Mouse (Mus musculus) gastrocnemius, adult 8-10 months (tissue): ENCODE data around the gene Med23. TPM values are rescaled to one million over a fixed set of nuclear protein-coding genes. Genes with fewer than 3 reads are reported as not detected.

ENCODE experiments used
- DNase-seq, 2 experiments: peaks; one replicate each; pipeline ENCODE4 v3.0.0; 2022; ENCODE audit warnings: low spot score in 2 of 2
- microRNA-seq: library from miRNA; unstranded; fragments of <30 nt; microRNA quantifications from one replicate; pipeline ENCODE4 v1.2.0, GENCODE M21; 2022
- total RNA-seq, 4 experiments: library from RNA; stranded (reverse); gene quantifications; 2 replicates each; pipeline ENCODE4 v1.2.4; 2022

Gene Med23
- total RNA-seq, 4 experiments from 2014 or later, result 6.2 to 7.8 (median 7.4) TPM

DNA sequence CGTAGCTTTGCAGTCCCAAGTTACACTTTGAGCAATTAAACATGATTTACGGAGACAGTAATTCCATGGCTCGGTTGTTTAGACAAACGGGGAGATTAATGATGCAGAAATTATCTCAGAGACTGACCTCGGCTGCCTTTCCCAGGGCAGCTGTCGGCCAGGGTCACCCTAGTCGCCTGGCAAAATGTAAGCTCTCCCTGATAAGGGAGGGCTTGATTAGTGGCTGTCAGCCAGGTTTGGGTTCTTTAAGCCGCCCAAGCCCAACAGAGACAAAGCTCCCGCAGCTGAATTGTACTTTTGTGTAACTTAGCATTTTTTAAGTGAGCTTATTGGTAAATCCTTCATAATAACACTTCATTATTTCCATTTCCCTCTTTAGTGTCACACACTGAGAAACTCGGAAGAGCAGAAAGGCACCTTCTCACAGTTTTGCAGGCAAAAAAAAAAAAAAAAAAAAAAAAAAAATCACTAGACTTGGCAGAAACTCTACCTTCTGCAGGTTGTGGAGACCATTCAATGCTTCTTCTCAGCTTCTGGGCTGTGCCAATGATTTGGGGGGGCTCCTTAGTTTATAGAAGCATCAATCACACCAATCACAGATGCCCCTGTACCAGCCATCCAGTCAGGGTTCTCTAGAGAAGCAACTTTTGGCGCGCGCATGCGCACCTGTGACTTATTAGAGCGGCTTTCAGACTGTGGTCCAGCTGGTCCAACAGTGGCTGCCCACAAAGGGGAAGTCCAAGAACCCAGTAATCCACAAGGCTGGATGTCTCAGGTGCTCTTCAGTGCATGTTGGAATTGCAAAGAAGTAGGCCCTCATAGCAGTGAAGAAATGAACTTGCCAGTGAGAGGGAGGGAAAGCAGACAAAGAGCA is 89.5 kb downstream of the Med23 start:
- DNase-seq, result no peak

DNA sequence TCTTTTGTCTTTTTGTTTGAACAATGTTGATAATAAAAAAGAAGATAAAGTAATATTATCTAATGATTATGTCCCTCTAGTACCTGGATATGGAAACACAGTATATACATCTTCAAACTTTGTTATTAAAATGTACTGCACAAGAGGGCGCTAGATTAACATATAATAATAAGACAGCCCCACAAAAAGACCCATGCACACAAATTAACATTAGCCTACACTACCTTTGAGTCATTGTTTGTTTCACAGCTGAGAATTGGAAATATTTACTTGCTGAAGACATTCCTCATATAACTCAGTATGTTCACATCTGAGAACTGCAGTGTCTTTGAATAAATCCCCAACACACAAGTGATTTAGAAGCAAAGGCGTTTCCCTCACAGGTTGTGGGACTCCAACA is 91.3 kb downstream of the Med23 start:
- no peak for DNase-seq

DNA sequence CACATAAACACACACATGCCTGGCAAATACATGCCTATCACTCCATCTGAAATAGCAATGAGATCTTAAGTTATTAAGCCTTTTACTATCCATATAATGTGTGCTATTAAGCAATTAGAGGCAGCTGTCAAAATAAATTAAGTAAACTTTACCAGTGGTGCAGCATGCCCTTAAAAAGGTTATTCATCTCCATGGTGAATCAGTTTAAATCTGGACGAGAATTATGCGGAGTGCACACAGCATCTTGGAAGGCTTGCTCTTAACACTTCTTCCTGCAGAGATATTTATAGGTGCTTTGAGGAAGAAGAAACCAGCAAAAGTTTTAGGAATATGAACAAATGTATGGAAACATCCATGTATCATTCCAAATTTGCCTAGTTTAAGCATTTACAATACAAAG is 92.1 kb downstream of the Med23 start:
- DNase-seq, result no peak

Small RNA genes within 50 kb of the gene (microRNA-seq; reads per million reads assigned to microRNA genes)
- not detected for gene Mir6905

Other genes starting within 250 kb of the Med23 start
- gene Enpp1, start 157.8 kb upstream of the Med23 start, total RNA-seq, result 1 to 10 TPM; 1.9 to 3.1 (median 3.0) TPM
- 1 to 10 TPM in 3 of 4 experiments, under 1 TPM in 1; 0.87 to 2.3 (median 2.1) TPM for gene Enpp3, start 27.2 kb upstream of the Med23 start, total RNA-seq
- under 1 TPM in 1 of 4 experiments, not detected in 3; 0.83 TPM for gene Arg1, start 57.5 kb downstream of the Med23 start, total RNA-seq